In genomic region chr7:47019641-47020040, GRCm38 (mm10) we compare ENCODE assay signal across 18 mouse cellular contexts. TPM values are rescaled to one million over a fixed set of nuclear protein-coding genes. Genes with fewer than 3 reads are reported as not detected.
DNase-seq lines count a peak whose midpoint lies in the region; ATAC-seq lines count a peak whose summit lies in the region.
"Had no signal": no experiment of that assay in that cellular context is flagged by ENCODE, and none has a peak within 500 bp of the region (broad histone marks: within the 10 kb centered on the region; RNA-seq: fewer than 3 reads in every experiment).

No protein-coding gene starts in this region.

- H3K27ac ChIP-seq in lung, embryonic 16.5 days (ENCODE audit: low read length): peak overlapping the region; percentile 41; the same call in 1 of the 2 replicates
- H3K27ac ChIP-seq in liver, embryonic 11.5 days (ENCODE audit: low read depth, low read length): no peak overlapping the region
- H3K27ac ChIP-seq: embryonic facial prominence, embryonic 12.5 days; liver, embryonic 15.5 days had no signal

- H3K9ac ChIP-seq in lung, embryonic 16.5 days (ENCODE audit: low read length): no peak overlapping the region
- H3K9ac ChIP-seq in liver, embryonic 11.5 days (ENCODE audit: low read depth, low read length): no peak overlapping the region
- H3K9ac ChIP-seq: embryonic facial prominence, embryonic 12.5 days; liver, embryonic 15.5 days had no signal

- DNase-seq in lung, postnatal 14 days: no peak
- peak; percentile 28 to 39 for DNase-seq in layer of hippocampus, adult 8-10 months (ENCODE audit: low spot score in 2 of 2)
- peak; percentile 57 to 59 for DNase-seq in left cerebral cortex, postnatal 36 days (ENCODE audit: low spot score in 2 of 2)
- DNase-seq in telencephalon, adult 2 months (ENCODE audit: low read depth, low spot score): peak; percentile 64
- no peak for DNase-seq in liver, embryonic 11.5 days (ENCODE audit: low spot score)
- DNase-seq in kidney, adult 11 months: no peak
- DNase-seq: cerebellum, adult 11-12 months; midbrain, embryonic 14.5 days had no signal

- intact Hi-C loops in left cerebral cortex, postnatal 36 days (cut with DNase I): no loop called here

- H3K27me3 ChIP-seq in lung, embryonic 16.5 days (ENCODE audit: control insufficient read depth, insufficient read depth, low read depth, low read length): no peaks in the 10 kb centered on the region
- H3K27me3 ChIP-seq in liver, embryonic 11.5 days (replicated peaks; ENCODE audit: control insufficient read depth, insufficient read depth, low read length): no peaks in the 10 kb centered on the region
- H3K27me3 ChIP-seq: embryonic facial prominence, embryonic 12.5 days had no signal

- H3K4me3 ChIP-seq in lung, embryonic 16.5 days (ENCODE audit: low read length): no peak overlapping the region
- H3K4me3 ChIP-seq in liver, embryonic 11.5 days (ENCODE audit: low read depth, low read length): no peak overlapping the region
- H3K4me3 ChIP-seq: embryonic facial prominence, embryonic 12.5 days; liver, embryonic 15.5 days had no signal

- no peaks in the 10 kb centered on the region for H3K9me3 ChIP-seq in lung, embryonic 16.5 days (ENCODE audit: control insufficient read depth, low read length)
- no peaks in the 10 kb centered on the region for H3K9me3 ChIP-seq in liver, embryonic 11.5 days (ENCODE audit: control insufficient read depth, low read length)
- H3K9me3 ChIP-seq: embryonic facial prominence, embryonic 12.5 days; liver, embryonic 15.5 days had no signal

- 38% methylated on average over 5 of the region's 5 CpGs for WGBS in lung, embryonic 16.5 days
- WGBS in liver, embryonic 11.5 days: 67% methylated on average over 5 of the region's 5 CpGs

- no peaks in the 10 kb centered on the region for H3K36me3 ChIP-seq in lung, embryonic 16.5 days (ENCODE audit: control insufficient read depth, insufficient read depth, low read length)
- no peaks in the 10 kb centered on the region for H3K36me3 ChIP-seq in liver, embryonic 11.5 days (ENCODE audit: control insufficient read depth, insufficient read depth, low read length)
- H3K36me3 ChIP-seq: embryonic facial prominence, embryonic 12.5 days; liver, embryonic 15.5 days had no signal

- H3K4me2 ChIP-seq in lung, embryonic 16.5 days (ENCODE audit: low read depth, low read length): no peak overlapping the region
- H3K4me2 ChIP-seq in liver, embryonic 11.5 days: no peak overlapping the region
- H3K4me2 ChIP-seq: embryonic facial prominence, embryonic 12.5 days; liver, embryonic 15.5 days had no signal

- ATAC-seq in lung, embryonic 16.5 days (ENCODE audit: low read depth): peak; percentile 18; the same call in 1 of the 2 replicates
- no peak for ATAC-seq in liver, embryonic 11.5 days (replicated peaks; ENCODE audit: low FRiP score)

- peaks cover 29% of the 10 kb centered on the region for H3K4me1 ChIP-seq in lung, embryonic 16.5 days (replicated peaks; ENCODE audit: control insufficient read depth, insufficient read depth, low read length)
- peaks cover 9% of the 10 kb centered on the region for H3K4me1 ChIP-seq in liver, embryonic 11.5 days (replicated peaks; ENCODE audit: control insufficient read depth, insufficient read depth, low read length)

RNA-seq across cellular contexts. Expression of gene Spty2d1, which starts 11.4 kb away (rescaled TPM):
- polyA plus RNA-seq in lung, embryonic 16.5 days (2015; fragmentation: Nextera tagmentation; extraction: Ambion mirVana): 23.9 and 24.0 TPM in 2 replicates
- 10 to 100 TPM; 15.1 to 17.6 (median 16.2) TPM for total RNA-seq in layer of hippocampus, adult 8-10 months (2022)
- total RNA-seq in left cerebral cortex, postnatal 36 days (2021): 10 to 100 TPM; 15.1 TPM
- 21.4 and 25.3 TPM in 2 replicates for polyA plus RNA-seq in liver, embryonic 11.5 days (2014; fragmentation: Nextera tagmentation; extraction: Ambion mirVana)

RNA-seq across cellular contexts. Expression of gene Tmem86a, which starts 30.8 kb away (rescaled TPM):
- polyA plus RNA-seq in lung, embryonic 16.5 days (2015; fragmentation: Nextera tagmentation; extraction: Ambion mirVana): 40.4 and 41.7 TPM in 2 replicates
- 10 to 100 TPM; 10.3 to 21.0 (median 15.3) TPM for total RNA-seq in layer of hippocampus, adult 8-10 months (2022)
- 10 to 100 TPM; 15.1 to 17.1 TPM for total RNA-seq in left cerebral cortex, postnatal 36 days (2021)
- 23.3 and 24.2 TPM in 2 replicates for polyA plus RNA-seq in liver, embryonic 11.5 days (2014; fragmentation: Nextera tagmentation; extraction: Ambion mirVana)

RNA-seq across cellular contexts. Expression of gene Gm9999, which starts 36.3 kb away (rescaled TPM):
- not detected in 2 replicates for polyA plus RNA-seq in lung, embryonic 16.5 days (2015; fragmentation: Nextera tagmentation; extraction: Ambion mirVana)
- not detected for total RNA-seq in layer of hippocampus, adult 8-10 months (2022)
- not detected for total RNA-seq in left cerebral cortex, postnatal 36 days (2021)
- polyA plus RNA-seq in liver, embryonic 11.5 days (2014; fragmentation: Nextera tagmentation; extraction: Ambion mirVana): not detected in 2 replicates
- total RNA-seq: adrenal gland, postnatal 4 days; gastrocnemius, postnatal 4 days; layer of hippocampus, postnatal 14 days had no signal
- polyA plus RNA-seq: embryonic facial prominence, embryonic 12.5 days; forebrain, embryonic 11.5 days; heart, postnatal 0 days; liver, embryonic 15.5 days; midbrain, embryonic 14.5 days; neural tube, embryonic 11.5 days; small intestine, adult 2 months had no signal

Comparison
In these comparisons a context has a peak if more than half of its experiments do, and no peak if none do; other contexts are left out.
1. DNase-seq: peak in layer of hippocampus, adult 8-10 months (2 of 2), left cerebral cortex, postnatal 36 days (2 of 2) and telencephalon, adult 2 months (single experiment); none in lung, postnatal 14 days (single experiment), liver, embryonic 11.5 days (single experiment) and kidney, adult 11 months (single experiment).